Mouse (Mus musculus) kidney, postnatal 4 days (tissue): ENCODE measurements at regions not wholly inside any gene's neighbourhood (a gene's known extent, or its start where the extent isn't known, plus 50 kb on each side); places are given as distances from the start of the nearest gene placed in this dataset.

Source experiments
- DNase-seq, 2 experiments: peaks; one replicate each; pipeline ENCODE4 v3.0.0; 2021; ENCODE audit warnings: mixed read lengths in 2 of 2

- peak in 1 of 2 experiments; percentile 4 for DNase-seq
These were observed 541.2 kb downstream of the Grxcr1 start for GRCm38 (mm10) chr5:68572816-68573215.

DNA sequence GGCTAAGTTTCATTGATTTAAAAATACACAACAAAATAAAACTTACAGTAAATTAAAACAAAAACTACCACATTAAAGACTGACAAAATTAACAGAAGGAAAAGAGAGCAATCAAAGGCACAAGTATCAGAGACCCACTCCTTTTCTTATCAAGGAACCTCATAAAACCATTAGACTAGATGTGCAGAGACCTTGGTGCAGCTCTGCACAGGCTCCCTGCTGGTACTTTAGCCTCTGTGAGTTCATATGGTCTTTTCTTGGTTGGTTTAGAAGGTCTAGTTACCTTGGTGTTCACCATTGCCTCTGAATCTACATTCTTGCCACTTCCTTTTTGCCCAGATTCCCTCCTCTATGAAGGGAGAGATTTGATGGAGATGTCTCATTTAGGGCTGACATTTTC lies 544.2 kb downstream of the Grxcr1 start:
- DNase-seq: no peak

- DNase-seq: no peak
These were observed 546.9 kb downstream of the Grxcr1 start for GRCm38 (mm10) chr5:68578496-68578895.

DNA sequence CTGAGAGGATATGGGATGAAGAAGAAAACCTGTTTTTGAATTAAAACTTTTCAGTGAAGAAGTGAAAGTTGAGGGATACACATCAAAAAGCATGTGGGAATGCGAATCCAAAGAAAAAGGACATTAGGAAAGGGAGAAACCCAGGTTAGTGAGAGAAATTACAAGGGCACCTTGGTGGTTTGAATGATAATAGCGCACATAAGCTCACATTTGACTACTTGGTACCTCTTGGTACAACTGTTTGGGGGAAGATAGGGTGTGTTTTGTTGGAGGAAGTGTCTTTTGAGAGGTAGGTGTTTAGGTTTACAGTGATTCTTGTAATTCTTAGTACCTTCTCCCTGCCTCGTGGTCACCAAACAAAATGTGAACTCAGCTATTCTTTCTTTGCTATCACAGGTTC lies 560.8 kb downstream of the Grxcr1 start:
- DNase-seq: no peak

- DNase-seq: no peak
These were observed 586.8 kb downstream of the Grxcr1 start for GRCm38 (mm10) chr5:68618451-68618850.

GRCm38 (mm10) chr5:68635400-68635799 lies 603.8 kb downstream of the Grxcr1 start:
- DNase-seq: no peak

DNA sequence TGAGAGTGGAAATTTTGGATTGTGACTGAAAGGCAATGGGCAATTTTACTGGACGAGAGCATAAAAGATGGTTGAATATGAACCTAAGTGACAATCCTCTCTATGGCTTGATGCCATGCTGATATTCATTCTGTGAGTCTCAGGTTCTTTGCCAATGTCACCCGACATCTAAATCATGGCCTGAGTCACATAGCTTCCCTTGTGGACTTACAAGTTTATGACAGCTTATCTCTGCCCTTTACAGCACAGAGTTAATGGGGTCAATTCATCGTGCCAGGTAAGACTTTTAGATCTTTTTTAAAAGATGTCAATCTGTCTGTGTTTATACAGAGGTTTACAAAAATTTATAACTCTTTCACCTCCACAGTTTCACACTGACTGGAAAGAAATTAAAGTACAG lies 641.2 kb downstream of the Grxcr1 start:
- no peak for DNase-seq

- DNase-seq: no peak
These were observed 640.1 kb downstream of the Kctd8 start for GRCm38 (mm10) chr5:68701342-68701741.

GRCm38 (mm10) chr5:68705411-68706080 lies 635.9 kb downstream of the Kctd8 start:
- no peak for DNase-seq

- DNase-seq: no peak
These were observed 614.7 kb downstream of the Kctd8 start for GRCm38 (mm10) chr5:68726733-68727132.

GRCm38 (mm10) chr5:68735186-68735585 lies 606.3 kb downstream of the Kctd8 start:
- DNase-seq: no peak

- no peak for DNase-seq
These were observed 591.0 kb downstream of the Kctd8 start for GRCm38 (mm10) chr5:68750499-68750898.

- no peak for DNase-seq
These were observed 588.5 kb downstream of the Kctd8 start for GRCm38 (mm10) chr5:68753025-68753424.
